Mouse (Mus musculus): ENCODE measurements around the gene Olfr1467. TPM values are rescaled to one million over a fixed set of nuclear protein-coding genes. Genes with fewer than 3 reads are reported as not detected.

Olfr1467 gene
- not detected in 2 replicates for total RNA-seq (2012; rRNA removed)

- Histone ChIP-seq H3K27ac (ENCODE audit: insufficient read depth, low read depth, low read length, poor library complexity, severe bottlenecking) (no peak within 1 kb of the TSS), H3K4me3 (ENCODE audit: insufficient read depth in 1 of 2, low read depth in 1 of 2, low read length in 2 of 2, poor library complexity in 1 of 2, severe bottlenecking in 1 of 2) (no peak within 1 kb of the TSS), H3K36me3 (ENCODE audit: control insufficient read depth, insufficient read depth, low read length, poor library complexity, severe bottlenecking) (no peaks in the 10 kb centered on the region), H3K4me1 (ENCODE audit: control insufficient read depth in 2 of 2, insufficient read depth in 2 of 2, low read length in 2 of 2, poor library complexity in 1 of 2) (no peaks in the 10 kb centered on the region), H3K9me3 (ENCODE audit: control insufficient read depth, insufficient read depth, low read depth, low read length) (peaks cover 4% of the 10 kb centered on the region; the same call in 1 of the 2 replicates), H3K9ac (ENCODE audit: insufficient read depth, low read depth, low read length, poor library complexity, severe bottlenecking) (no peak within 1 kb of the TSS)
- TF ChIP-seq HCFC1 (IDR thresholded peaks at IDR 0.05; ENCODE audit: borderline replicate concordance, insufficient read depth, low read length): no peak
- no peak for TF ChIP-seq MAFK (IDR thresholded peaks at IDR 0.05; ENCODE audit: insufficient read depth, low read depth, low read length)
- TF ChIP-seq CHD2 (IDR thresholded peaks at IDR 0.05; ENCODE audit: low read depth, low read length): no peak
- TF ChIP-seq ZNF384 (IDR thresholded peaks at IDR 0.05; ENCODE audit: low read depth, low read length): no peak
- TF ChIP-seq ZC3H11A (IDR thresholded peaks at IDR 0.05; ENCODE audit: borderline replicate concordance, low read depth, low read length): no peak
- DNase-seq (ENCODE audit: low read depth, low spot score): no peak
- in situ Hi-C loops (cut with MboI; ENCODE audit: low sequenced_read_pairs in 2 of 2, unreplicated experiment in 2 of 2): no loop called here
Observed at GRCm38 (mm10) chr19:13361936-13362335, at the start of gene Olfr1467. Gene Olfr1467 (plus strand): TSS chr19:13362236.

GRCm38 (mm10) chr19:13315441-13315840, 46.6 kb upstream of the Olfr1467 start, which contains the start of gene Olfr1465:
Gene Olfr1465 (minus strand): TSS chr19:13315541.
- no peak within 1 kb of the TSS for H3K27ac ChIP-seq (ENCODE audit: insufficient read depth, low read depth, low read length, poor library complexity, severe bottlenecking)
- no peak for TF ChIP-seq ZNF384 (IDR thresholded peaks at IDR 0.05; ENCODE audit: low read depth, low read length)
- no peak for TF ChIP-seq HCFC1 (IDR thresholded peaks at IDR 0.05; ENCODE audit: borderline replicate concordance, insufficient read depth, low read length)
- no peaks in the 10 kb centered on the region for H3K4me1 ChIP-seq (ENCODE audit: control insufficient read depth in 2 of 2, insufficient read depth in 2 of 2, low read length in 2 of 2, poor library complexity in 1 of 2)
- no peaks in the 10 kb centered on the region for H3K9me3 ChIP-seq (ENCODE audit: control insufficient read depth, insufficient read depth, low read depth, low read length)
- in situ Hi-C loops (cut with MboI; ENCODE audit: low sequenced_read_pairs in 2 of 2, unreplicated experiment in 2 of 2): no loop called here
- no peaks in the 10 kb centered on the region for H3K36me3 ChIP-seq (ENCODE audit: control insufficient read depth, insufficient read depth, low read length, poor library complexity, severe bottlenecking)
- no peak for DNase-seq (ENCODE audit: low read depth, low spot score)
- no peak within 1 kb of the TSS for H3K4me3 ChIP-seq (ENCODE audit: insufficient read depth in 1 of 2, low read depth in 1 of 2, low read length in 2 of 2, poor library complexity in 1 of 2, severe bottlenecking in 1 of 2)
- no peak within 1 kb of the TSS for H3K9ac ChIP-seq (ENCODE audit: insufficient read depth, low read depth, low read length, poor library complexity, severe bottlenecking)

- no peaks in the 10 kb centered on the region for H3K4me1 ChIP-seq (ENCODE audit: control insufficient read depth in 2 of 2, insufficient read depth in 2 of 2, low read length in 2 of 2, poor library complexity in 1 of 2)
- no peak within 1 kb of the TSS for H3K4me3 ChIP-seq (ENCODE audit: insufficient read depth in 1 of 2, low read depth in 1 of 2, low read length in 2 of 2, poor library complexity in 1 of 2, severe bottlenecking in 1 of 2)
- no peak for DNase-seq (ENCODE audit: low read depth, low spot score)
- H3K9me3 ChIP-seq (ENCODE audit: control insufficient read depth, insufficient read depth, low read depth, low read length): no peaks in the 10 kb centered on the region
- H3K27ac ChIP-seq (ENCODE audit: insufficient read depth, low read depth, low read length, poor library complexity, severe bottlenecking): no peak within 1 kb of the TSS
- in situ Hi-C loops (cut with MboI; ENCODE audit: low sequenced_read_pairs in 2 of 2, unreplicated experiment in 2 of 2): no loop called here
- H3K36me3 ChIP-seq (ENCODE audit: control insufficient read depth, insufficient read depth, low read length, poor library complexity, severe bottlenecking): no peaks in the 10 kb centered on the region
- TF ChIP-seq CHD2 (IDR thresholded peaks at IDR 0.05; ENCODE audit: low read depth, low read length) (no peak), MAFK (IDR thresholded peaks at IDR 0.05; ENCODE audit: insufficient read depth, low read depth, low read length) (no peak), ZC3H11A (IDR thresholded peaks at IDR 0.05; ENCODE audit: borderline replicate concordance, low read depth, low read length) (no peak), HCFC1 (IDR thresholded peaks at IDR 0.05; ENCODE audit: borderline replicate concordance, insufficient read depth, low read length) (no peak), ZNF384 (IDR thresholded peaks at IDR 0.05; ENCODE audit: low read depth, low read length) (no peak)
- H3K9ac ChIP-seq (ENCODE audit: insufficient read depth, low read depth, low read length, poor library complexity, severe bottlenecking): no peak within 1 kb of the TSS
Observed at GRCm38 (mm10) chr19:13338562-13338961, 23.5 kb upstream of the Olfr1467 start, which contains the start of gene Olfr1466. Gene Olfr1466 (plus strand): TSS chr19:13338862.

- Histone ChIP-seq H3K27ac (ENCODE audit: insufficient read depth, low read depth, low read length, poor library complexity, severe bottlenecking) (no peak within 1 kb of the TSS), H3K9ac (ENCODE audit: insufficient read depth, low read depth, low read length, poor library complexity, severe bottlenecking) (no peak within 1 kb of the TSS), H3K36me3 (ENCODE audit: control insufficient read depth, insufficient read depth, low read length, poor library complexity, severe bottlenecking) (no peaks in the 10 kb centered on the region), H3K9me3 (ENCODE audit: control insufficient read depth, insufficient read depth, low read depth, low read length) (no peaks in the 10 kb centered on the region), H3K4me3 (ENCODE audit: insufficient read depth in 1 of 2, low read depth in 1 of 2, low read length in 2 of 2, poor library complexity in 1 of 2, severe bottlenecking in 1 of 2) (no peak within 1 kb of the TSS), H3K4me1 (ENCODE audit: control insufficient read depth in 2 of 2, insufficient read depth in 2 of 2, low read length in 2 of 2, poor library complexity in 1 of 2) (no peaks in the 10 kb centered on the region)
- DNase-seq (ENCODE audit: low read depth, low spot score): no peak
- in situ Hi-C loops (cut with MboI; ENCODE audit: low sequenced_read_pairs in 2 of 2, unreplicated experiment in 2 of 2): no loop called here
- TF ChIP-seq ZC3H11A (IDR thresholded peaks at IDR 0.05; ENCODE audit: borderline replicate concordance, low read depth, low read length): no peak
- TF ChIP-seq MAFK (IDR thresholded peaks at IDR 0.05; ENCODE audit: insufficient read depth, low read depth, low read length): no peak
- TF ChIP-seq CHD2 (IDR thresholded peaks at IDR 0.05; ENCODE audit: low read depth, low read length): no peak
- TF ChIP-seq HCFC1 (IDR thresholded peaks at IDR 0.05; ENCODE audit: borderline replicate concordance, insufficient read depth, low read length): no peak
- TF ChIP-seq ZNF384 (IDR thresholded peaks at IDR 0.05; ENCODE audit: low read depth, low read length): no peak
Observed at GRCm38 (mm10) chr19:13407549-13407948, 45.5 kb downstream of the Olfr1467 start, which contains the start of gene Olfr1469. Gene Olfr1469 (plus strand): TSS chr19:13407849.

Other genes starting within 250 kb of the Olfr1467 start
- 0.32 and 0.80 TPM in 2 replicates for gene Olfr1459, start 212.7 kb upstream of the Olfr1467 start, total RNA-seq (2012; rRNA removed)
- not detected in 2 replicates for gene Olfr1461, start 199.2 kb upstream of the Olfr1467 start, total RNA-seq (2012; rRNA removed)
- not detected in 2 replicates for gene Olfr1462, start 176.5 kb upstream of the Olfr1467 start, total RNA-seq (2012; rRNA removed)
- not detected in 2 replicates for gene Olfr1463, start 130.9 kb upstream of the Olfr1467 start, total RNA-seq (2012; rRNA removed)
- gene Olfr1465, start 46.7 kb upstream of the Olfr1467 start, total RNA-seq (2012; rRNA removed): not detected in 2 replicates
- gene Olfr1466, start 23.4 kb upstream of the Olfr1467 start, total RNA-seq (2012; rRNA removed): not detected in 2 replicates
- gene Olfr1469, start 45.6 kb downstream of the Olfr1467 start, total RNA-seq (2012; rRNA removed): not detected in 2 replicates
- not detected in 2 replicates for gene Olfr1471, start 81.2 kb downstream of the Olfr1467 start, total RNA-seq (2012; rRNA removed)
- gene Olfr1472, start 93.8 kb downstream of the Olfr1467 start, total RNA-seq (2012; rRNA removed): not detected in 2 replicates
- not detected in 2 replicates for gene Olfr1474, start 107.3 kb downstream of the Olfr1467 start, total RNA-seq (2012; rRNA removed)
- gene Olfr1475, start 118.0 kb downstream of the Olfr1467 start, total RNA-seq (2012; rRNA removed): not detected in 2 replicates
- gene Olfr1477, start 138.3 kb downstream of the Olfr1467 start, total RNA-seq (2012; rRNA removed): not detected in 2 replicates
- not detected in 2 replicates for gene Olfr1480, start 165.7 kb downstream of the Olfr1467 start, total RNA-seq (2012; rRNA removed)
- not detected in 2 replicates for gene Olfr1484, start 221.3 kb downstream of the Olfr1467 start, total RNA-seq (2012; rRNA removed)